Mouse (Mus musculus) midbrain, embryonic 12.5 days (tissue): ENCODE measurements around the gene Atxn10. TPM values are rescaled to one million over a fixed set of nuclear protein-coding genes. Genes with fewer than 3 reads are reported as not detected.

ENCODE experiments used
- ATAC-seq: fragments of 200-750 bp; cut with Nextera tagmentation; 2 replicates; pipeline ENCODE4 v1.8.0; 2017; ENCODE audit warnings: low read depth, moderate TSS enrichment, moderate library complexity; ENCODE audit not compliant: low FRiP score
- H3K27ac ChIP-seq: fragments of 300-500 bp; sonication (generic); replicated peaks from 2 replicates; pipeline ENCODE4 v1.5.1; 2016; ENCODE audit warnings: mild to moderate bottlenecking
- H3K27me3 ChIP-seq: fragments of 300-500 bp; sonication (generic); 2 replicates; pipeline ENCODE4 v1.6.1; 2016; ENCODE audit warnings: mild to moderate bottlenecking
- H3K36me3 ChIP-seq: fragments of 300-500 bp; sonication (generic); 2 replicates; pipeline ENCODE4 v1.6.1; 2016
- H3K4me1 ChIP-seq: fragments of 300-500 bp; sonication (generic); 2 replicates; pipeline ENCODE4 v1.6.1; 2016
- H3K4me2 ChIP-seq: fragments of 300-500 bp; sonication (generic); replicated peaks from 2 replicates; pipeline ENCODE4 v1.6.1; 2016; ENCODE audit warnings: mild to moderate bottlenecking, moderate library complexity
- H3K4me3 ChIP-seq: fragments of 300-500 bp; sonication (generic); 2 replicates; pipeline ENCODE4 v1.5.1; 2016; ENCODE audit warnings: mild to moderate bottlenecking
- H3K9ac ChIP-seq: fragments of 300-500 bp; sonication (generic); replicated peaks from 2 replicates; pipeline ENCODE4 v1.6.1; 2016; ENCODE audit warnings: mild to moderate bottlenecking, moderate library complexity
- H3K9me3 ChIP-seq: fragments of 300-500 bp; sonication (generic); 2 replicates; pipeline ENCODE4 v1.6.1; 2016; ENCODE audit warnings: mild to moderate bottlenecking
- WGBS: fragments of 180-500 bp; shearing (Covaris S2); methylation state at CpG from one replicate; pipeline ENCODE4 v1.1.7; 2016; 5-methylcytosine and 5-hydroxymethylcytosine counted together
- polyA plus RNA-seq: library from polyadenylated mRNA; unstranded; fragments of >200 nt; fragmentation: Nextera tagmentation; extraction: Ambion mirVana; gene quantifications from 2 replicates; pipeline ENCODE4 v1.2.1, GENCODE M21; 2016

Gene Atxn10
- polyA plus RNA-seq, 1 experiment from 2014 or later: 404 TPM

- Histone ChIP-seq H3K9ac (no peak overlapping the region), H3K36me3 (0 out of 2 replicates have a peak, but pooled peaks cover 11% of the 10 kb centered on the region), H3K27ac (no peak overlapping the region), H3K4me3 (no peak overlapping the region), H3K4me1 (peaks cover 21% of the 10 kb centered on the region), H3K27me3 (no peaks in the 10 kb centered on the region), H3K4me2 (no peak overlapping the region), H3K9me3 (no peaks in the 10 kb centered on the region)
- 62% methylated on average over 1 of the region's 1 CpGs for WGBS
- ATAC-seq: no peak
These were observed 70.8 kb downstream of the Atxn10 start for GRCm38 (mm10) chr15:85406846-85407245.

GRCm38 (mm10) chr15:85407342-85407741, 71.3 kb downstream of the Atxn10 start:
- Histone ChIP-seq H3K4me1 (peaks cover 17% of the 10 kb centered on the region), H3K9me3 (no peaks in the 10 kb centered on the region), H3K4me3 (no peak overlapping the region), H3K9ac (no peak overlapping the region), H3K27ac (no peak overlapping the region), H3K36me3 (0 out of 2 replicates have a peak, but pooled peaks cover 6% of the 10 kb centered on the region), H3K27me3 (no peaks in the 10 kb centered on the region), H3K4me2 (no peak overlapping the region)
- no peak for ATAC-seq
- WGBS: 82% methylated on average over 3 of the region's 3 CpGs

- Histone ChIP-seq H3K27ac (no peak overlapping the region), H3K4me2 (no peak overlapping the region), H3K4me3 (no peak overlapping the region), H3K4me1 (peaks cover 11% of the 10 kb centered on the region; the same call in 1 of the 2 replicates), H3K27me3 (no peaks in the 10 kb centered on the region), H3K36me3 (0 out of 2 replicates have a peak, but pooled peaks cover 6% of the 10 kb centered on the region), H3K9me3 (no peaks in the 10 kb centered on the region), H3K9ac (no peak overlapping the region)
- 91% methylated on average over 5 of the region's 5 CpGs for WGBS
- ATAC-seq: no peak
These were observed 72.7 kb downstream of the Atxn10 start for GRCm38 (mm10) chr15:85408790-85409189.

GRCm38 (mm10) chr15:85409245-85409783, 73.3 kb downstream of the Atxn10 start:
- Histone ChIP-seq H3K36me3 (0 out of 2 replicates have a peak, but pooled peaks cover 6% of the 10 kb centered on the region), H3K27ac (no peak overlapping the region), H3K9me3 (no peaks in the 10 kb centered on the region), H3K9ac (no peak overlapping the region), H3K4me2 (no peak overlapping the region), H3K4me1 (peaks cover 11% of the 10 kb centered on the region; the same call in 1 of the 2 replicates), H3K4me3 (no peak overlapping the region), H3K27me3 (no peaks in the 10 kb centered on the region)
- no peak for ATAC-seq
- 91% methylated on average over 8 of the region's 8 CpGs for WGBS

- H3K9ac ChIP-seq: no peak overlapping the region
- 0 out of 2 replicates have a peak, but pooled peaks cover 6% of the 10 kb centered on the region for H3K36me3 ChIP-seq
- no peak overlapping the region for H3K27ac ChIP-seq
- no peak for ATAC-seq
- H3K4me1 ChIP-seq: peaks cover 6% of the 10 kb centered on the region; the same call in 1 of the 2 replicates
- 79% methylated on average over 6 of the region's 6 CpGs for whole genome bisulfite sequencing
- H3K9me3 ChIP-seq: no peaks in the 10 kb centered on the region
- no peaks in the 10 kb centered on the region for H3K27me3 ChIP-seq
- no peak overlapping the region for H3K4me2 ChIP-seq
- H3K4me3 ChIP-seq: no peak overlapping the region
These were observed 73.8 kb downstream of the Atxn10 start for GRCm38 (mm10) chr15:85409836-85410235.

- Histone ChIP-seq H3K4me2 (no peak overlapping the region), H3K27ac (no peak overlapping the region), H3K4me1 (no peaks in the 10 kb centered on the region), H3K36me3 (0 out of 2 replicates have a peak, but pooled peaks cover 6% of the 10 kb centered on the region), H3K9me3 (no peaks in the 10 kb centered on the region), H3K27me3 (no peaks in the 10 kb centered on the region), H3K9ac (no peak overlapping the region), H3K4me3 (no peak overlapping the region)
- no peak for ATAC-seq
- WGBS: 91% methylated on average over 2 of the region's 2 CpGs
These were observed 78.6 kb downstream of the Atxn10 start for GRCm38 (mm10) chr15:85414620-85415019.

GRCm38 (mm10) chr15:85420686-85421085, 84.6 kb downstream of the Atxn10 start:
- no peaks in the 10 kb centered on the region for H3K9me3 ChIP-seq
- H3K36me3 ChIP-seq: 0 out of 2 replicates have a peak, but pooled peaks cover 6% of the 10 kb centered on the region
- no peak overlapping the region for H3K27ac ChIP-seq
- H3K4me2 ChIP-seq: no peak overlapping the region
- no peak overlapping the region for H3K4me3 ChIP-seq
- WGBS: 73% methylated on average over 2 of the region's 2 CpGs
- ATAC-seq: no peak
- 0 out of 2 replicates have a peak, but pooled peaks cover 5% of the 10 kb centered on the region for H3K4me1 ChIP-seq
- no peak overlapping the region for H3K9ac ChIP-seq
- H3K27me3 ChIP-seq: no peaks in the 10 kb centered on the region

- Histone ChIP-seq H3K4me3 (no peak overlapping the region), H3K27ac (no peak overlapping the region), H3K4me2 (no peak overlapping the region), H3K4me1 (0 out of 2 replicates have a peak, but pooled peaks cover 5% of the 10 kb centered on the region), H3K9ac (no peak overlapping the region), H3K9me3 (no peaks in the 10 kb centered on the region), H3K27me3 (no peaks in the 10 kb centered on the region), H3K36me3 (no peaks in the 10 kb centered on the region)
- ATAC-seq: no peak
- WGBS: 85% methylated on average over 3 of the region's 3 CpGs
These were observed 88.2 kb downstream of the Atxn10 start for GRCm38 (mm10) chr15:85424197-85424596.

GRCm38 (mm10) chr15:85428140-85428539, 92.1 kb downstream of the Atxn10 start:
- Histone ChIP-seq H3K4me3 (no peak overlapping the region), H3K9me3 (no peaks in the 10 kb centered on the region), H3K4me1 (0 out of 2 replicates have a peak, but pooled peaks cover 5% of the 10 kb centered on the region), H3K27ac (no peak overlapping the region), H3K27me3 (no peaks in the 10 kb centered on the region), H3K4me2 (no peak overlapping the region), H3K9ac (no peak overlapping the region), H3K36me3 (no peaks in the 10 kb centered on the region)
- WGBS: 92% methylated on average over 6 of the region's 6 CpGs
- no peak for ATAC-seq

GRCm38 (mm10) chr15:85442568-85442967, 106.5 kb downstream of the Atxn10 start:
- no peak overlapping the region for H3K27ac ChIP-seq
- 90% methylated on average over 3 of the region's 3 CpGs for WGBS
- no peaks in the 10 kb centered on the region for H3K27me3 ChIP-seq
- no peak overlapping the region for H3K4me3 ChIP-seq
- H3K9ac ChIP-seq: no peak overlapping the region
- H3K36me3 ChIP-seq: peaks cover 30% of the 10 kb centered on the region
- H3K9me3 ChIP-seq: no peaks in the 10 kb centered on the region
- 0 out of 2 replicates have a peak, but pooled peaks cover 6% of the 10 kb centered on the region for H3K4me1 ChIP-seq
- no peak overlapping the region for H3K4me2 ChIP-seq
- ATAC-seq: no peak

- H3K9me3 ChIP-seq: no peaks in the 10 kb centered on the region
- H3K9ac ChIP-seq: no peak overlapping the region
- ATAC-seq: no peak
- H3K36me3 ChIP-seq: peaks cover 22% of the 10 kb centered on the region
- no peak overlapping the region for H3K4me2 ChIP-seq
- 78% methylated on average over 3 of the region's 3 CpGs for WGBS
- no peaks in the 10 kb centered on the region for H3K4me1 ChIP-seq
- no peak overlapping the region for H3K4me3 ChIP-seq
- H3K27ac ChIP-seq: no peak overlapping the region
- no peaks in the 10 kb centered on the region for H3K27me3 ChIP-seq
These were observed 110.6 kb downstream of the Atxn10 start for GRCm38 (mm10) chr15:85446652-85447051.

- Histone ChIP-seq H3K4me3 (no peak overlapping the region), H3K9ac (no peak overlapping the region), H3K4me1 (peaks cover 82% of the 10 kb centered on the region), H3K4me2 (no peak overlapping the region), H3K9me3 (no peaks in the 10 kb centered on the region), H3K36me3 (peaks cover 8% of the 10 kb centered on the region; the same call in 1 of the 2 replicates), H3K27me3 (peaks cover 57% of the 10 kb centered on the region), H3K27ac (peak overlapping the region; percentile 90)
- no peak for ATAC-seq
- whole genome bisulfite sequencing: 70% methylated on average over 8 of the region's 8 CpGs
These were observed 120.8 kb downstream of the Atxn10 start for GRCm38 (mm10) chr15:85456891-85457290.
